Mouse (Mus musculus): Measurements from ENCODE around the gene Lama4.

- TF ChIP-seq CTCF (IDR thresholded peaks at IDR 0.05; ENCODE audit: extremely low read depth, insufficient read depth, low read length) (no peak), POLR2A (IDR thresholded peaks at IDR 0.05; ENCODE audit: extremely low read depth, insufficient read depth, low read length) (no peak)
Measured at GRCm38 (mm10) chr10:39018635-39019034, 53.3 kb downstream of the Lama4 start.
